Mouse (Mus musculus): ENCODE data around the gene Mov10.

- TF ChIP-seq CTCF (IDR thresholded peaks at IDR 0.05; ENCODE audit: extremely low read depth, insufficient read length, insufficient replicate concordance, low read depth, low read length) (no peak), POLR2A (IDR thresholded peaks at IDR 0.05; ENCODE audit: low read depth, low read length) (no peak)
Measured at GRCm38 (mm10) chr3:104835797-104836196, 17.4 kb upstream of the Mov10 start.
